Mouse (Mus musculus): ENCODE data around the gene Ctbp2.

The Ctbp2 gene

DNA sequence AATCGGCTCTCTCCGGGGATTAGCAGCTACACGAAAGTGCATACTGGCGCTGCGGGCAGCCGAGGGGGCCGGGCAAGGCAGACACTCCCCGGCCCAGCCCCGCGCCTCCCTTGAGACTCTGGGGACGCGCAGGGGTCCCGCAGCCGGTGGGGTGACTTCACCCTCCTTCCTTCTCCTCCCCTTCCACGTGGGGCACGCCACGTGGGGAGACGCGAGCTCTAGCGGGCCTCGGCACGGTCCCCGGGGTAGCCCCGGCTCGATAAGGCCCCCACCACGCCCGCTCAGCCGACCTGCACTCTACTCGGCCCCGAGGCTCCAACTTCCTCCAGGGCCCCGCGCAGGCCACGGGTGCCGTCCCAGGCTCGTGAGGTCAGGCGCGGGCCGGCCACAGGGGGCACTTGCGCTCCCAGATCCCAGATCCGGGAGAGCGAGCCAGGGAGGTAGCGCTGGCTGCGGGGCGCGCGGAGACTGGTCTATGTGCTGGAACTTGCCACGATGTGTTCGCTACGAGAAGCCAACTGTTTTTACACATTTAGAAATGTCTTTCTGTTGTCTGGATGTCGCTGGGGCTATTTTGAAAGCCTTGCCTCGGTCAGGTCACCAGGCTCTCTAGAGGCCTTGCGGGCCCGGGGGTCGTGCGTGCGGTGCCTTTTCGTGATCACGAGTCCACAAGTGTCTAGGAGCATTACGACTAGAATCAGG, at the start of gene Ctbp2:
Gene Ctbp2, minus strand, starts transcription at position 356 of the 702 bp plus-strand sequence.
- no peak for DNase-seq (ENCODE audit: low spot score)

DNA sequence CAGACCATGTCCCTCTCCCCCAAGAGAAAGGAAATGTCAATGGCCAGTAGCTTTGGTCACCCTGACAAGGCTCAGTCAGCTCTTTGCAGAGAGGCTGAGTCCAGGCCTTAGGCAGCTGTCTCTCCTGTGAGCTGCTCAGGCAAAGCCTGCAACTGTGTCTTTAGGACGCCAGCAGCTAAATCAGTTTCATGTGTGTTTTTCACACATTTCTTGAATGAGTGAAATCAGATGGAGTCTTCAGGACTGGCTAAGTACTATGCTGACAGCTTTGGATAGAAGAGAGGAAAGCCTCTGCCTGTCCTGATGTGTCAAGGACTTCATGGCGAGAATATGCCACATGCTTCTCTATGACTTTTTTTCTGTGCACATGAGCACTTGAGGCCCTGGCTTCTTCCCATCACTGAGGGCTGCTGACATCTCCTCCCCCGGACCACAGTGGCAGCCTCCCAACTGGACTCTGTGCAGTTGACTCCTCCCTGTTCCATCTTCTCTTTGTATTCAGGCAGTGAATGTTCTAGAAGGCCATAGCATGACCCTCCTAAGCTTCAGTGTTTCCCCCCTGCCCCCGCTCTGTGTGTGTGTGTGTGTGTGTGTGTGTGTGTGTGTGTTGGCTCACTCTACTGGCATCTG, 47.4 kb upstream of the Ctbp2 start:
- DNase-seq (ENCODE audit: low spot score): no peak

DNA sequence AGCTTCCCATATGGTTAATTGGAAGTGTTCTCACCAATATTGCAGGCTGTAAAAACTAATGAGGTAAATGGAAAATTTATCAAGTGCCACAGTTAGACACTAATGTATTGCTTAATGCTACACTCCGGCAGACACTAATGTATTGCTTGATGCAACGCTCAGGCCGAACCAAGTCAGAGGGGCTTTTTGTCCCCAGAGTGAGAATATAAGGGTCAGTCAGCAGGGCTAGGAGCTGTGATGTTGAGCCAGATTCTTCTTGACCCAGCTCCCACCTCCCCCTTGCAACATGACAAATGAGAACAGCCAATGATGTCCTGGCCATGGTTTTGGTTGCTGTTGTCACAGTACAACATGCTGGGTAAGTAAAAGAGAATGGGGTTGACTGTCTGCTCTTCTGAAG, 44.8 kb upstream of the Ctbp2 start:
- DNase-seq (ENCODE audit: low spot score): no peak

DNA sequence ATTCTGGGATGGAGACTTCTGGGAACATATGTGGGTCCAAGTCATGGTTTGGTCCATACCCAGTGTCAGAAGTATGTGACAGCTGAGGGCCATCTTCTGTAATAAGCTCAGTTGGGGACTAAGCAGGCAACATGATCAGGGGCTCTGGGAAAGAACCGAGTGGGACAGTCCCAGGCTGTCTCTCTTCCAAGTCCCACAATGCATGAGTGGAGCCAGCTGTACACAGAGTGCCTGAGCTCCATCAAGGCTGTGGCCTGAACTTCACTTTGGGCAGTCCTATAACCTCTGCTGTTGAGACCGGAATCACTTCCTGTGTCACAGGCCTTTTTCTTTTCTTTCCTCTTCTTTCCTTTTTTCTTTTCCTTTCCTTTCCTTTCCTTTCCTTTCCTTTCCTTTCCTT, 43.7 kb upstream of the Ctbp2 start:
- DNase-seq (ENCODE audit: low spot score): no peak

DNA sequence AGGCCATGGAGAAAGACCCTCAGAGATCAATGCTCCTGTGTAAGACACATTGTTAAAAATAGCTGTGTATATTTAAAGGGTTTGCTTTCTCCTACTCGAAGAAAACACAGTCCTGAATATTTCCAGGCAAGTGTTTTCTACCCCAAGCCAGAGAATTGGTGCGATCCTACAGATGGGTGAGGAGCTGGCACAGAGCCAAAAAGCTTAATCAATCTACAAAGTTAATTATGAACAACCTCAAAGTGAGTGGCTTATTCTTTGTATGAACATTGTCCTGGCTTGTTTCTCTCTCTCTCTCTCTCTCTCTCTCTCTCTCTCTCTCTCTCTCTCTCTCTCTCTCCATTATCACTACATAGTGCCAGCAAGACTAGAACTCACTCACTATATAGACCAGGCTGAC, 40.6 kb upstream of the Ctbp2 start:
- no peak for DNase-seq (ENCODE audit: low spot score)

DNA sequence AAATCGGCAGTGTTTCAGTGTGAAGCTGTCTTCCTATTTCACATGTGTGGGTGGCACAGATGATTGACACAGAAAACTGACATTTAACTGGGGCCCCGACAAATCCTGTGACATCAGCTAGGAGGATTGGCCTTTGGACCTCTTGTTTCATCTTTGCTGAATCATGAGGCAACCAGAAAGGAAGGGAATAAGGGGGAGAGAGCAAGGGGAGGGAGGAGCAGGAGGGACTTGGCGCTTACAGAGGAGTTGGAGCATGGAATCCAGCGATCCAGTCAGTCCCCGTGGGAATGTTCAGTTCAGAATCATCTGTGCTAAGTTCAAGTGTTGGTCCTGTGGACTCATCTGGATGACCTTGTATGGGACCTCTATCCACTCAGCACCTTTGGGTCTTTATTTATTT, 38.9 kb upstream of the Ctbp2 start:
- DNase-seq (ENCODE audit: low spot score): no peak

DNA sequence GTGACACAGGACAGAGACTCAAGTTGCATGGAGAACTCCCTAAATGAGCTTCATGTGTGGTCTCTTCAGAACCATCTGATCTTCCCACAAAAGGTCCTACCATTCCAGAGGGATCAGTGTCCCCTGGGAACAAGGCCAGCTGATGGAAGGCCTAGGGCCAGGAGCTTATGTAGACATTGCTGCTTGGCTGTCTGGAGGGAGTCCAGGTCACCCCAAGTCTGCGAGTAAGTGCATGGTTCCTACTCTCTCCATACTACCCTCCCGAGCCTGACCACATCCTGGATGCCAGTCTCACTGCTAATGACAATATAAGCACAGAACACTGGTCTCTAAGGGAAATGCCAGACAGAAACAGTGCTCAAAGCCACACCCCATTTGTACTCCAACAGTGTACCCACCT, 38.0 kb upstream of the Ctbp2 start:
- no peak for DNase-seq (ENCODE audit: low spot score)

DNA sequence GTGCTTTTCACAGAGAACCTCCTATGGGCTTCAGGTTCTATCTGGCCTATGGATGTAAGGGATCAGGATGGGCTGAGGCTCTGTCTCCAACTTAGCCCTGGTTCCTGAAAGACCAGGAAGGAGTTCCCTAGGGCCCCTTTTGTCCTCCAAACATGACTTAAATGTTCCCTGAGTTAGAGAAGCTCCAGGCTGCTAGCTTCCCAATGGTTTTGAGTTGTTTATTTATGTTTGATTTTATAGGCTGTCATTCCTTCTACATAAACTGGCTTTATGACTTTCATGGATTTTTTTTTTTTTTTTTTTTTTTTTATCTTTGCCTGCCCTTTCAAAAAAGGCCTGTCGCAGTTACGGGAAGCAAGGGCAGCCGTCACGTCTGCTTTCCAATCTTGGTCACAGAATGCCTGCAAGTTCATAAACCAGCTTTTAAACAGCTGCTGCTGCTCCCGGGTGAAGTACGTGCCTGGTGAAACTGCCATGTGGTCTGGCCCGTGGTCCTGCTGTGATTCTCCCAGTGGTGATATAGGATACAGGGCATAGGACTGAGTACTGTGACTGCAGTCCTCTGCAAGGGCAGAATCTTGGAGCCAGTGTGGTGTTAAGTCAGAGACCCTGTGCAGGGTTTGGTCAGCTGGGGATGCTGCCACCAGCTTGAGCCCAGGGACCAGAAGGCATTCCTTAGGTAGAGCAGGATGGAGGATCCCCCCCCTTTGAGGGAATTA, 37.4 kb upstream of the Ctbp2 start:
- no peak for DNase-seq (ENCODE audit: low spot score)

DNA sequence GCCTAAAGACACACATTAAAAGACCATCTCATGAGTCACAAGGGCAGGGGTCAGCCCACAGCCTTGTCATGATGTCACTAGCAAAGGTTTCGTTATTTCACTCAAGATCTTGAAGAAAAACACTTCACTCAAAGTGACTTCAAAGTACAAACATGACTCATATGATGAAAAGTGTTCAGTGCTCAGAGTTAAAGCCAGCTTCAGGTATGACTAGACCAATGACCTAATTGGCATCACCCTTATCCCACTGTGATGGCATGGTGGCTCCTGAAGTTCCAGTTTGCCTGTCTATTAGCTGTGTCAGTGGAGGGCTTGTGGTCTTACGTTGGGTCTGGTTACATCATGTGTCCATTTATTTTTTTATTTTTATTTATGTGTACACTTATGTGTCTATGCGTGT, 35.4 kb upstream of the Ctbp2 start:
- DNase-seq (ENCODE audit: low spot score): no peak

DNA sequence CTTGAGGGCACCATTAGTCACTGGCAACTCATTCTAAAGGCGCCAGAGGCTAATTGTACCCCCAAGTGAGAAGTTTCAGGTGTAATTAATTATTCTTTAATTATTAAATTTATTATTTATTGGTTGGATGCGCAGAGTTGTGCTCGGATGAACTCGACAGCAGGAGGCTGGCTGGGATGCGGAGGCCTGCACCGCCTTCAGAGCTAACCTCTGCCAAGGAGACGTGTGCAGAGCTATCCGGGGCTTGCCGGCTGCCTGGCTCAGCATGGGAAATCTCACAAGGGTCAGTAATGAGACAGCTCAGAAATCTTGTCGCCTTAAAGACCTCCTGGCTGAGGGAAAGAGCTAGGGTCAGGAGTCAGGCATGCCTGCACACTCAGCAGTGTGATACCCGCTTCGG, 31.5 kb upstream of the Ctbp2 start:
- no peak for DNase-seq (ENCODE audit: low spot score)

DNA sequence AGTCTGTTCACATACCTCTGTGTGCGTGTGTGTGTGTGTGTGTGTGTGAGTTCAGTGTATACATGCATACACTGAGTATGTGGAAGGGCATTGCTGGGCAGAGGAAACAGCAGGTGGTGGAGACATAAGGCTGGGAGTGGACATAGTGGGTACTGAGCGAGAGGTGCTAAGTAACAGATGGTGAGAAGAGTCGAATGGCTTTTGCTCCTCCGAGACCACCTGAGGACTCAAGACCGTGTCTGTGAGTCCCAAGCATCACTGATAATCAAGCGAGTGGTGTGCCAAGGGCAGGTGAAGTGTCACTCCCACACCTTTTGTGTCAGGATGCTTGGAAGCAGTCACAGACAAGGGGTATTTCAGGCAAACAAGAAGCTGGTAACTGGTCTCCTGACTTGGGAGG, 30.7 kb upstream of the Ctbp2 start:
- DNase-seq (ENCODE audit: low spot score): no peak

DNA sequence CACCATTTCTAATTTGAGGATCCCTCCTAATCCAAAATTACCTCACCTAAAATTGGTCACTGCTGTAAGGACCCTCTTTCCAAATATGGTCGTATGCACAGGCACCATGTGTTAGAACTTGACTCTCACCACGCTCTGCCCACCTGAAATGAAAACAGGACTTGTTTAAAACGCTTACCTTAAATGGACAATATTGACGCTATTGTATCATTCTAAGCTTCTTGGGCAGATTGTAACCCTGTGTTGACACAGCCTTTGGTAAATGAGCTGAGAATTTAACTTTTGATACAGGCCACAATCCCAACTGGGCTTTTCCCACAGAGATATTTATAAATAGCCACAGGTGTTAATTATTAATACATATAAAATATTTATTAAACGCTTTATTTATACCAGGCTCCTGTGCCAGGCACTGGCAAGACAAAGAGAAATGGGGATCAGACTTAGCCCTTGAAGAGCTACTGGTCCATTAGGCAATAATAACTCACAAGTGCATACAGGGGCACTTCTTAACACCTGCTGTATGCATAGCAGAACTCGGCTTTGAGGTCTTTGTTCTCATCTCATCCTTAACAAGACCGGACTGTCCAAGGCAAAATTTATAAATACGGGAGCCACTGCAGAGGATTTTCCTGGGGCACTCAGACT, 15.7 kb upstream of the Ctbp2 start:
- no peak for DNase-seq (ENCODE audit: low spot score)

DNA sequence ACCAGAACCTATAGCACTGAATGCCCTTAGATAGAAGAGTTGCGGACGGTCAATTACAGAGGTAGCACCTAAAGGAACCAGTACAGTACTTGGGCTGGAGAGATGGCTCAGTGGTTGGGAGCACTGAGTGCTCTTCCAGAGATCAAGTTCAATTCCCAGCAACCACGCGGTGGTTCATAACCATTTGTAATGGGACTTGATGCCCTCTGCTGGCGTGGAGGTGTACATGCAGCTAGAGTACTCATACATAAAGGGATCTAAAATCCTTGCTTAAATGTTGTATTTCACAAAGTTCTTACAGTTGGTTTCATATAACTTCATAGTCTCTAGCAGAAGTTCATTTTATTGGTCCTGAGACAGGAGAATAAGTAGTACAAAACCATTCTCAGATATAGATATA, 9.4 kb upstream of the Ctbp2 start:
- no peak for DNase-seq (ENCODE audit: low spot score)

DNA sequence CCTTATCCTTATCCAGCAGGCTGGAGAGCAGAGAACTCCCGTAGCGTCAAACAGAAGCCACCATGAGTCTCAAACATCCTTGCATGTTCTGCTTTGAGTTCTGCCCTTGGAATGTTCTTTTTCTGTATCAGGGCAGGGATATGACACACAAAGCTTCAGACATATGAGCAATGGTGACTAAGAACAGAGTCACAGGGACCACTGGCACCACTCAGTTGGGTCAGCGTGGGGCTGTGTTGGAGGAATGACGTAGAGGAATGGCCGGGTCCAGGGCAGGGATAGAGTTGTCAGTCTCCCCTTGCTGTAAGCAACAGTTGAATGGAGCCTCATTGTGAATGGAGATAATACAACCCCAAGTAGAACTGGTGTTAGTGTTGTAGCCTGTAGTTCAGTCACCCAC, 8.5 kb upstream of the Ctbp2 start:
- no peak for DNase-seq (ENCODE audit: low spot score)

DNA sequence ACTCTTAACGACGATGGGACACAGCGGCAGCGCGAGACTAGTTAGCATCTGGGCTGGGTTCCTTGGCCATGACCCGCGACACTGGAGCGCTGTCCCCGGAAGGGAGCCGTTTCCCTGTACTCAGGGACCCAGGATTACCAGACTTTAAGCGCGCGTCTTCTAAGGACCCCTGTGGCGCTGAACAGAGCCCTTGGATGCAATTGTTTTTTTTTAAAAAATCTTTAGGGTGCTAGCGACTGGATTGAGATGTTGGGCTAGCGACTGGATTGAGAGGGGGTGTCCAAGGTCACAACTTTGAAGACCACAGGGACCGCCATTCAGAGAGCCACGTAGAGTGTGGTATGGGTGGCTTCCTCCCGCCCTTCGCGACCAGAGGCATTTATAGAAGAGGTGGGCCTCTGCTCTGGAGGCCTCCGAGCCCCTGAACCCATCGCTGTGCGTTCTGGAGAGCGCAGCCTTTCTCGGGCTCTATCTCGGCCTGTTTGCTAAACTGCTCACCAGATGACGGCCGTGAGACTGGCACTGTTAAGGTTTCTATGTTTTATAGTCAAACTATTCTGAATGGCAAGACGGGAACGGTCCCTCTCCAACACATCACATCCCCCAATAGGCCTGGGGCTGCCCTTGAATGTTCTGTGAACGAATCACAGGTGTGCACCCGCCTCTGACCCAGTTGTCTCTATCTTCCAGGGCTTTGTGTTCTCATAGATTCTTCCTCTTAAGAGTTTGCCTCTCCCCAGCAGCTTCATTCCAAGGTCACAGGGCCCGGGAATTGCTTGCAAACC, 739 bp upstream of the Ctbp2 start:
- no peak for DNase-seq (ENCODE audit: low spot score)

DNA sequence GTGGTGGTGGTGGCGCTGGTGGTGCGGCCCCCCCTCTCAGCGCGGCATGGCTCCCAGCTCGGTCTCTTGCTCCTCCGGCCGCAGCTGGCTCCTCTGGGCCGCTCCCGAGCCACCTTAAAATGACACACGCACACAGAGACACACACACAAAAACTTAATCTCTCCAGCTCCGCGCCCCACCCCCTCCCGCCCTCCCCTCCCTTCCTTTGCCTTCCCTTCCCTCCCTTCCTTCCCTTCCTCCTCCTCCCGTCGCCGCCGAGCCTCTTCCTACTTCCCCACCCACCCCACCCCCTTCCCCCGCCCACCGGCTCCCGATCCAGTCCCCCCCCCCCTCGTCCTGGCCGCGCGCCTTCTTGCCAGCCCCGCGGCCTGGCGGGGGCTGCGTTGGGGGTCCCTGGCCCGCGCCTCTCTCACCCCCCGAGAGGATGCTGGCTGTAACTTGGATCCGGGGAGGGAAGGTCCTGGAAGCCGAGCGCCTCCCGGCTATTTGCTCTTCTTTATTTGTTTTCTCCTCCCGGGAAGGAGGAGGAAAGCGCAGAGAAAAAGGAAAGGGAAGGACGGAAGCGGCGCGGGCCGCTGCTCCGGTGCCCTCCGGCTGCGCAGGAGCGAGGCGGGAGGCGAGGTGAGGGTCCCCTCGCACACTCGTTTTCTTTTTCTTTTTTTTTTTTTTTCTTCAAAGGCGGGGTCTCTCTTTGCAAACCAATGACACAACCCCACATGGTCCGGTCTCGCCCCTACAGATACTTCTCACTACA, 733 bp downstream of the Ctbp2 start, which contains the start of gene Fgfr2:
Gene Fgfr2, minus strand, starts transcription at position 107 of the 755 bp plus-strand sequence.
- no peak for DNase-seq (ENCODE audit: low spot score)

DNA sequence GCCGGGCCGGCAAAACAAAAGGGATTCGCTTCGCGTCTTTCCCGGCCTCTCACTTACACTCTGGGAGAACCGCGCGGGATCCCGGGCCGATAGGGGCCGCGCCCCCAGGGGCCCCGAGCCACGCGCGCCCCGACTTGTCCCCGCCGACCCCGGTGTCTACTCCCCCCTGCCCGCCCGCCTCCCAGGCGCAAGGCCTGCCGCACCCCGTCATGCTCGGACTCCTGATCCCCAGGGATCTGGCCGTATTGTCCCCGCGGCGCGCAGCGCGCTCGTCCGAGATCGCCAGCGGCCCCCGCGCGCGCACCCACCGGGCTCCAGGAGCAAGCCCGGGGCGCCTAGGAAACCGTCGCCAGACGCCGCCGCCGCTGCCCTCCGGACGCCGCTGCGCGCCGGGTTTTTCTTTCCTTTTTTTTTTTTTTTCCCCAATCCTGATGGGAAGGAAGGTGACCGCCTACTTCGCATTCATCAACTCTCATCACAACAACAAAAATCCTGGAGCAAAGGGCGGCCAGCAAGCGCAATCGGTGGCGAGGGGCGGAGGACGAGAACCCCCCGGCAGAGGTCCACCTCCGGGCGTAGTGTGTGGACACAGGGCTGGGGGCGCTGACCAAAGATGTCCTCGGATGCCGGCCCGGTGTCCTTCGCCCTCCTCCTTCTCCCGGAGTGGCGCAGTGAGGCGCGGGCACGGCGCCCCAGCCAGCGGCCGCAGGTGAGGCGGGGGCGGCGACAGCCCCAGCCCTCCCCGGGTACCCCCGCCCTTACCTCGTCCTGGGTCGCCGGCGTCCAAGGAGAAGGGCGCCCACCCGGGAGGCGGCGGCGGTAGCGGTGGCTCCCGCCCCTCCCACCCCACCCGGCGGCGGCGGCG, 1.5 kb downstream of the Ctbp2 start:
- no peak for DNase-seq (ENCODE audit: low spot score)

DNA sequence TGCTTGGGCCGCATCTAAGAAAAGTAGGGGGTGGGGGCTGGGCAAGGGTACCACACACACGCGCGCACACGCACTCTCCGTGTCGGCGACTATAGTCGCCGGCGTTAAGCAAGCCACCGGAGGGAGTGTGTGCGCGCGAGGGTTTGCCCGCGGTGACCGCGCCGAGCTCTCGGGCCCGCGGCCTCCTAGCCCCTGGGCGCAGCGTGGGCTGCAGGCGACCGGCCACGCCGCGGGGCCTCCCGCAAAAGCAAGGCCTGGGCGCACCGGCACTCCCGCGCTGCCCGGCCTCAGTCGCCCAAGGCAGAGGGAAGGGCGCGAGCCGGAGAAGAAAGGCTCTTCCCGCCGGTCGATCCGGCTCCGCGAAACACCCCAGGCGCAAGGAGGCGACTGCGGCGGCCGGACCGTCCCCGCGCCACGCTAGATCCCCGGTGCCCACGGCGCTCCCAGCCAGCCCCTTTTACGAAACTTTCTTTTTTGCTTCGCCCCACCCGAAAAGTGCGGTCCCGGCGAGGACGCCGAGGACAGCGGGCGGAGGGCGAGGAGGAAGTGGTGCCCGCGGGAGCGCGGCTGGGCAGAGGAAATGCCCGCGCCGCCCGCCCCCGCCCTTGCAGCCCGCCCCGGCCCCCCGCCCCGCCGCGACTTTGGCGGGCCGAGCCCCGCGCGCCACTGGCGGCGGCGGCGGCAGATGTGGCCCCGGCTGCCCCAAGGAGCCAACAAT, 2.3 kb downstream of the Ctbp2 start:
- no peak for DNase-seq (ENCODE audit: low spot score)

DNA sequence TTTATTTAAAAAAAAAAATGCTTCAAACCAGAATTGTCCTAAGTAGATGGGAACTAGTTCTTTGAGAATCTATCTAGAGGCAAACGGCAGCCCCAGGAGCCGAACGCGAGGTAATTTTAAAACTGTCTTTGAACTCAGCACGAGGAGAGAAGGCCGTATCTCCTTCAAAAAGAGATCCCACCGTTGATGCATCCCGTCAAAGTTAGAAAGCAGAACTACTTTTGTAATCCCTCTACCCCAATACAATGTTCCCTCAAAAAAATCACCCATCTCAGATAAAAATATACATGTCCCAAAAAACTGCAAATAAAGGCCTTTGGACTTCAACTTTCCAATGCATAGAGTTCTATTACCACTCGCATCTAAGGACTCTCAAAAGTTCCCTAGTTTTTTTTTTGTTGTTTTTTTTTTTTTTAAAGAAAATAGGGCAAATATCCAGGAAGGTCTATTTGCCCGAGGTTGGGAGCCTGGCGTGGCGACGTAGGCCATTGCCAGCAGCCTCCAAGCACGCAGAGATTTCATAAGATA, 3.0 kb downstream of the Ctbp2 start:
- no peak for DNase-seq (ENCODE audit: low spot score)
